In the genomic region with DNA sequence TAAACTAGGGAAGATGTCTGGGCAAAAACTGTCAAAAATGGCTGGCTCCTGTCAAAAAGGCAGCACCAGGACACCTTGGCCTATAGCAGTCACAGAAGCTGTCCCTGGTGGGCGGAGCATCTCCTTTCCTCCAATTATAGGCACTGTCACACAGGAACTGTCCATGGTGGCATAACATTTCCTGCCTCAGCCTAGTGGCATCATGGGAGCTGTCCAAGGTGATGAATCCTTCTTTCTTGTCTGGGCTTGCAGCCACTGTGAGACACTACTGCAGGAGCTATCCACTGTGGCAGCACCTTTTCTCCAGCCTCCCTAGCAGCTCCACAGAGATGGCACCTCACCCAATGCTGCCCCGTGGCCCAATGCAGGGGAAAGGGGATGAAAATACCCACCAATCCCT, we compare ENCODE assay signal across 9 mouse cellular contexts. TPM values are rescaled to one million over a fixed set of nuclear protein-coding genes. Genes with fewer than 3 reads are reported as not detected.
DNase-seq lines count a peak whose midpoint lies in the region; ATAC-seq lines count a peak whose summit lies in the region.
"Had no signal": no experiment of that assay in that cellular context is flagged by ENCODE, and none has a peak within 500 bp of the region (broad histone marks: within the 10 kb centered on the region; RNA-seq: fewer than 3 reads in every experiment).

No protein-coding gene starts in this region.

- H3K4me1 ChIP-seq in heart, embryonic 10.5 days, result no peaks in the 10 kb centered on the region
- H3K4me1 ChIP-seq in hindbrain, embryonic 14.5 days (replicated peaks; ENCODE audit: control insufficient read depth, insufficient read depth, low read length), result no peaks in the 10 kb centered on the region

- intact Hi-C loops in heart, postnatal 10 days (cut with DNase I), result no loop called here

- H3K36me3 ChIP-seq in heart, embryonic 10.5 days, result peaks cover 7% of the 10 kb centered on the region; the same call in 1 of the 2 replicates
- no peaks in the 10 kb centered on the region for H3K36me3 ChIP-seq in hindbrain, embryonic 14.5 days (replicated peaks; ENCODE audit: control insufficient read depth, insufficient read depth)

- no peak overlapping the region for H3K4me3 ChIP-seq in heart, embryonic 10.5 days
- no peak overlapping the region for H3K4me3 ChIP-seq in hindbrain, embryonic 14.5 days (replicated peaks; ENCODE audit: low read length)

- H3K9me3 ChIP-seq in heart, embryonic 10.5 days, result 0 out of 2 replicates have a peak, but pooled peaks cover 2% of the 10 kb centered on the region
- no peaks in the 10 kb centered on the region for H3K9me3 ChIP-seq in hindbrain, embryonic 14.5 days (ENCODE audit: control insufficient read depth, low read length)

- H3K27me3 ChIP-seq in heart, embryonic 10.5 days (ENCODE audit: insufficient read depth, poor library complexity, severe bottlenecking), result no peaks in the 10 kb centered on the region
- H3K27me3 ChIP-seq in hindbrain, embryonic 14.5 days (ENCODE audit: control insufficient read depth, insufficient read depth, low read length), result no peaks in the 10 kb centered on the region

- ATAC-seq in hindbrain, embryonic 14.5 days (ENCODE audit: low FRiP score), result no peak

- no peak overlapping the region for H3K27ac ChIP-seq in heart, embryonic 10.5 days
- no peak overlapping the region for H3K27ac ChIP-seq in hindbrain, embryonic 14.5 days

- WGBS in heart, embryonic 10.5 days, result 87% methylated on average over 2 of the region's 2 CpGs
- 86% methylated on average over 2 of the region's 2 CpGs for WGBS in hindbrain, embryonic 14.5 days

- DNase-seq in heart, postnatal 10 days, result peak; percentile 14 to 20
- DNase-seq in heart, embryonic 10.5 days (ENCODE audit: low spot score), result no peak
- DNase-seq in c-Kit-positive CD71-negative TER-119-negative erythroid progenitor cells, embryonic 14.5 days (ENCODE audit: low read depth), result peak; percentile 74
- DNase-seq in kidney, postnatal 4 days, result peak; percentile 14 to 17
- DNase-seq in retina, embryonic 14.5 days (ENCODE audit: low spot score), result peak; percentile 22
- no peak for DNase-seq in layer of hippocampus, postnatal 25 days (ENCODE audit: extremely low spot score in 1 of 2, low spot score in 1 of 2)
- DNase-seq in hindbrain, embryonic 14.5 days (ENCODE audit: low spot score), result no peak
- DNase-seq in gastrocnemius, postnatal 10 days, result no peak

- H3K9ac ChIP-seq in hindbrain, embryonic 14.5 days, result no peak overlapping the region

- no peak overlapping the region for H3K4me2 ChIP-seq in hindbrain, embryonic 14.5 days (replicated peaks)

RNA-seq across cellular contexts. Expression of gene Nsun3, which starts 28.3 kb away (rescaled TPM):
- total RNA-seq in heart, postnatal 10 days (2021), result 10 to 100 TPM; 10.3 to 11.9 TPM
- polyA plus RNA-seq in heart, embryonic 10.5 days (2016; fragmentation: Nextera tagmentation; extraction: Ambion mirVana), result 6.9 and 9.6 TPM in 2 replicates
- total RNA-seq in layer of hippocampus, postnatal 25 days (2021), result 10 to 100 TPM in 1 of 2 experiments, 1 to 10 TPM in 1; 8.0 to 15.7 TPM
- 10.0 and 10.9 TPM in 2 replicates for polyA plus RNA-seq in hindbrain, embryonic 14.5 days (2014; fragmentation: Nextera tagmentation; extraction: Ambion mirVana)
- 10 to 100 TPM in 1 of 2 experiments, 1 to 10 TPM in 1; 7.2 to 10.2 TPM for total RNA-seq in gastrocnemius, postnatal 10 days (2021)

RNA-seq across cellular contexts. Expression of gene Stx19, which starts 56.1 kb away (rescaled TPM):
- total RNA-seq in heart, postnatal 10 days (2021), result not detected
- polyA plus RNA-seq in heart, embryonic 10.5 days (2016; fragmentation: Nextera tagmentation; extraction: Ambion mirVana), result 0.20 and 0.22 TPM in 2 replicates
- not detected for total RNA-seq in layer of hippocampus, postnatal 25 days (2021)
- 0.32 and 0.33 TPM in 2 replicates for polyA plus RNA-seq in hindbrain, embryonic 14.5 days (2014; fragmentation: Nextera tagmentation; extraction: Ambion mirVana)
- total RNA-seq in gastrocnemius, postnatal 10 days (2021), result not detected
- total RNA-seq: heart, postnatal 14 days had no signal

Comparison
In these comparisons a context has a peak if more than half of its experiments do, and no peak if none do; other contexts are left out.
1. DNase-seq: peak in heart, postnatal 10 days (2 of 2), c-Kit-positive CD71-negative TER-119-negative erythroid progenitor cells, embryonic 14.5 days (single experiment), kidney, postnatal 4 days (2 of 2) and retina, embryonic 14.5 days (single experiment); none in heart, embryonic 10.5 days (single experiment), layer of hippocampus, postnatal 25 days (0 of 2), hindbrain, embryonic 14.5 days (single experiment) and gastrocnemius, postnatal 10 days (single experiment).